Mouse (Mus musculus) heart, postnatal 0 days (tissue): ENCODE data around the gene Anks1.

Experiments used
- CTCF ChIP-seq: IDR thresholded peaks from 2 replicates; pipeline ENCODE4 v1.5.1; 2016; ENCODE audit warnings: antibody characterized with exemption, control low read depth, low read depth
- EP300 ChIP-seq: IDR thresholded peaks from 2 replicates; pipeline ENCODE4 v1.6.1; 2016; ENCODE audit warnings: antibody characterized with exemption, low read depth

GRCm38 (mm10) chr17:27941698-27942097 is 32.6 kb downstream of the Anks1 start:
- TF ChIP-seq CTCF = no peak
- TF ChIP-seq EP300 = no peak
